Mouse (Mus musculus): ENCODE results near the gene Vnn1.

Gene Vnn1

GRCm38 (mm10) chr10:23895376-23895775, 888 bp downstream of the Vnn1 start:
- Histone ChIP-seq H3K36me3 (ENCODE audit: insufficient read depth, low read length) (no peaks in the 10 kb centered on the region), H3K27me3 (ENCODE audit: insufficient read depth, low read length) (no peaks in the 10 kb centered on the region), H3K4me1 (replicated peaks; ENCODE audit: low read depth, low read length) (peaks cover 4% of the 10 kb centered on the region; the same call in 1 of the 2 replicates), H3K4me3 (replicated peaks; ENCODE audit: low read length) (no peak overlapping the region), H3K9me3 (ENCODE audit: low read length) (no peaks in the 10 kb centered on the region)
- TF ChIP-seq CTCF (conservative IDR thresholded peaks at IDR 0.05; ENCODE audit: low read length) (no peak), POU5F1 (IDR thresholded peaks at IDR 0.05; ENCODE audit: borderline replicate concordance, low read length) (no peak), NANOG (IDR thresholded peaks at IDR 0.05; ENCODE audit: borderline replicate concordance, low read length) (no peak)

- peaks cover 5% of the 10 kb centered on the region; the same call in 1 of the 2 replicates for H3K9me3 ChIP-seq (ENCODE audit: low read length)
- no peak for TF ChIP-seq CTCF (conservative IDR thresholded peaks at IDR 0.05; ENCODE audit: low read length)
- no peak for TF ChIP-seq POU5F1 (IDR thresholded peaks at IDR 0.05; ENCODE audit: borderline replicate concordance, low read length)
- TF ChIP-seq NANOG (IDR thresholded peaks at IDR 0.05; ENCODE audit: borderline replicate concordance, low read length): no peak
- H3K36me3 ChIP-seq (ENCODE audit: insufficient read depth, low read length): no peaks in the 10 kb centered on the region
- no peaks in the 10 kb centered on the region for H3K27me3 ChIP-seq (ENCODE audit: insufficient read depth, low read length)
- H3K4me1 ChIP-seq (replicated peaks; ENCODE audit: low read depth, low read length): no peaks in the 10 kb centered on the region
- no peak overlapping the region for H3K4me3 ChIP-seq (replicated peaks; ENCODE audit: low read length)
Measured at GRCm38 (mm10) chr10:23901119-23901518, 6.6 kb downstream of the Vnn1 start.

GRCm38 (mm10) chr10:23905661-23906060, 11.2 kb downstream of the Vnn1 start:
- peaks cover 12% of the 10 kb centered on the region; the same call in 1 of the 2 replicates for H3K9me3 ChIP-seq (ENCODE audit: low read length)
- H3K4me1 ChIP-seq (replicated peaks; ENCODE audit: low read depth, low read length): no peaks in the 10 kb centered on the region
- H3K27me3 ChIP-seq (ENCODE audit: insufficient read depth, low read length): no peaks in the 10 kb centered on the region
- H3K4me3 ChIP-seq (replicated peaks; ENCODE audit: low read length): no peak overlapping the region
- H3K36me3 ChIP-seq (ENCODE audit: insufficient read depth, low read length): no peaks in the 10 kb centered on the region
- no peak for TF ChIP-seq NANOG (IDR thresholded peaks at IDR 0.05; ENCODE audit: borderline replicate concordance, low read length)
- TF ChIP-seq POU5F1 (IDR thresholded peaks at IDR 0.05; ENCODE audit: borderline replicate concordance, low read length): no peak
- TF ChIP-seq CTCF (conservative IDR thresholded peaks at IDR 0.05; ENCODE audit: low read length): no peak

GRCm38 (mm10) chr10:23920056-23920455, 25.6 kb downstream of the Vnn1 start, which contains the start of gene Taar1:
Taar1 (plus strand) TSS chr10:23920356.
- TF ChIP-seq CTCF (conservative IDR thresholded peaks at IDR 0.05; ENCODE audit: low read length): no peak
- no peak for TF ChIP-seq NANOG (IDR thresholded peaks at IDR 0.05; ENCODE audit: borderline replicate concordance, low read length)
- TF ChIP-seq POU5F1 (IDR thresholded peaks at IDR 0.05; ENCODE audit: borderline replicate concordance, low read length): no peak
- H3K4me1 ChIP-seq (replicated peaks; ENCODE audit: low read depth, low read length): no peaks in the 10 kb centered on the region
- no peaks in the 10 kb centered on the region for H3K27me3 ChIP-seq (ENCODE audit: insufficient read depth, low read length)
- H3K4me3 ChIP-seq (replicated peaks; ENCODE audit: low read length): no peak within 1 kb of the TSS
- peaks cover 26% of the 10 kb centered on the region for H3K9me3 ChIP-seq (ENCODE audit: low read length)
- H3K36me3 ChIP-seq (ENCODE audit: insufficient read depth, low read length): no peaks in the 10 kb centered on the region

GRCm38 (mm10) chr10:23922468-23922867, 28.0 kb downstream of the Vnn1 start:
- no peaks in the 10 kb centered on the region for H3K4me1 ChIP-seq (replicated peaks; ENCODE audit: low read depth, low read length)
- TF ChIP-seq CTCF (conservative IDR thresholded peaks at IDR 0.05; ENCODE audit: low read length): no peak

DNA sequence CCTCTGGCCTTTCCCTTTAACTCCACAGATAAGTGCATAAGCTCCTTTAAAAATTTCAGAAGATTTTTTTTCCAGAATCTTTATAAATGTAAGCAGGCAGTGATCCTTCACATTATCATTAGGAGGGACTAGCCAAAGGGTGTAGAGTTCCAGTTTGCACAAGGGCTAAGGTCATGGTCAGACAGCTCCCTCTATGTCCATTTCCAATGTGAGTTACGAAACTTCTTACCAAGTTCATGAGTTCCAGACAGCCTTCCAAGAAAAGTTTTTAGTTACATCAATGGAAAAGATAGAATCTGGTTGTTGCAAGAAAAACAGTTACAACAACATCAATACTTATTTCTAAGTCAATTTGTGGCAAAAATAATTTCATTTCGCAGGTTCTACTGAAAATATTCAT, 29.5 kb downstream of the Vnn1 start:
- Histone ChIP-seq H3K9me3 (ENCODE audit: low read length) (no peaks in the 10 kb centered on the region), H3K4me3 (replicated peaks; ENCODE audit: low read length) (no peak overlapping the region), H3K27me3 (ENCODE audit: insufficient read depth, low read length) (peaks cover 3% of the 10 kb centered on the region; the same call in 1 of the 2 replicates), H3K4me1 (replicated peaks; ENCODE audit: low read depth, low read length) (no peaks in the 10 kb centered on the region), H3K36me3 (ENCODE audit: insufficient read depth, low read length) (no peaks in the 10 kb centered on the region)
- TF ChIP-seq NANOG (IDR thresholded peaks at IDR 0.05; ENCODE audit: borderline replicate concordance, low read length) (no peak), CTCF (conservative IDR thresholded peaks at IDR 0.05; ENCODE audit: low read length) (no peak), POU5F1 (IDR thresholded peaks at IDR 0.05; ENCODE audit: borderline replicate concordance, low read length) (no peak)

More at GRCm38 (mm10) chr10:23922468-23922867, 28.0 kb downstream of the Vnn1 start:
- Histone ChIP-seq H3K27me3 (ENCODE audit: insufficient read depth, low read length) (peaks cover 3% of the 10 kb centered on the region; the same call in 1 of the 2 replicates), H3K9me3 (ENCODE audit: low read length) (peaks cover 4% of the 10 kb centered on the region), H3K36me3 (ENCODE audit: insufficient read depth, low read length) (no peaks in the 10 kb centered on the region), H3K4me3 (replicated peaks; ENCODE audit: low read length) (no peak overlapping the region)

DNA sequence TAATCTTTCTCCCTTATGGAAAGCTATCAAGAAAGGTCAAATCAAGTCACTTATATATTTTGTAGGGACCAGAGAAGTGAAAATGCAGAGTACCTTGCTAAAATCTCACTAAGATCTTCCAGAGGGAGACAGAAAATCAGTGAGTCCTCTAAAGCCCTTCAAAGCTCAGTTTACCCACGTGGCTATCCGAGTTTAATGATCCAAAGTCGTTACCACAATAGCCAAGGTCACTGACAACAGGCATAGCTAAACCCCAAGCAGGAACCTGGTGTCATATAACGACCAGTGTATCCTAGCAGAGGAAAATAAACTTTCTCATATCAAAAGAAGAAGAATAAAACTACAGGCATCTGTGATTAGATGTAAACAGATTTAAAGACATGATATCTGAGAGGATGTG, 43.1 kb downstream of the Vnn1 start:
- Histone ChIP-seq H3K4me1 (replicated peaks; ENCODE audit: low read depth, low read length) (peaks cover 6% of the 10 kb centered on the region; the same call in 1 of the 2 replicates), H3K27me3 (ENCODE audit: insufficient read depth, low read length) (no peaks in the 10 kb centered on the region), H3K36me3 (ENCODE audit: insufficient read depth, low read length) (no peaks in the 10 kb centered on the region), H3K9me3 (ENCODE audit: low read length) (no peaks in the 10 kb centered on the region), H3K4me3 (replicated peaks; ENCODE audit: low read length) (no peak overlapping the region)
- TF ChIP-seq NANOG (IDR thresholded peaks at IDR 0.05; ENCODE audit: borderline replicate concordance, low read length) (peak; percentile 31; the same call in 1 of the 2 replicates), POU5F1 (IDR thresholded peaks at IDR 0.05; ENCODE audit: borderline replicate concordance, low read length) (no peak)

GRCm38 (mm10) chr10:23938312-23938711, 43.8 kb downstream of the Vnn1 start, which contains the start of gene Taar2:
Taar2 (plus strand) TSS chr10:23938572.
- H3K36me3 ChIP-seq (ENCODE audit: insufficient read depth, low read length): no peaks in the 10 kb centered on the region
- TF ChIP-seq POU5F1 (IDR thresholded peaks at IDR 0.05; ENCODE audit: borderline replicate concordance, low read length): no peak
- TF ChIP-seq CTCF (conservative IDR thresholded peaks at IDR 0.05; ENCODE audit: low read length): no peak
- no peak; the same call in 1 of the 2 replicates for TF ChIP-seq NANOG (IDR thresholded peaks at IDR 0.05; ENCODE audit: borderline replicate concordance, low read length)
- no peaks in the 10 kb centered on the region for H3K27me3 ChIP-seq (ENCODE audit: insufficient read depth, low read length)
- peaks cover 6% of the 10 kb centered on the region; the same call in 1 of the 2 replicates for H3K4me1 ChIP-seq (replicated peaks; ENCODE audit: low read depth, low read length)
- no peak within 1 kb of the TSS for H3K4me3 ChIP-seq (replicated peaks; ENCODE audit: low read length)
- no peaks in the 10 kb centered on the region for H3K9me3 ChIP-seq (ENCODE audit: low read length)

DNA sequence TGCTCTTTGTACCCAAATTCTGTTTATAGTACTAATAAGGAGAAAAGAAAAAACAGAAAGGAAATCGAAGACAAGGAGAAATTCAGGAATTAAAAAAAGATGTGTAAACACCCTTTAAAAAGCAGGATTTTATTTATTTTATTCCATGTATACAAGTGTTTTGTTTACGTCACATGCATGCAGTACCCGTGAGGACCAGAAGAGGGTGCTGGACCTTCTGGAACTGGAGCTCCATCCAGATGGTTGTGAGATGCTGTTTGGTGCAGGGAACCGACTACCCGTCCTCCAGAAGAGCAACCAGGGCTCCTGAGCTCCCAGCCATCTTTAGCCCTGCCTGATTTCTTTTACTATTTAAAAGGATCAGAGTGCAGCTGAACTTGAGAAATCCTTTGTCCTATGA, 48.0 kb downstream of the Vnn1 start:
- H3K4me1 ChIP-seq (replicated peaks; ENCODE audit: low read depth, low read length): peaks cover 6% of the 10 kb centered on the region; the same call in 1 of the 2 replicates
- H3K27me3 ChIP-seq (ENCODE audit: insufficient read depth, low read length): no peaks in the 10 kb centered on the region
- H3K4me3 ChIP-seq (replicated peaks; ENCODE audit: low read length): no peak overlapping the region
- H3K9me3 ChIP-seq (ENCODE audit: low read length): no peaks in the 10 kb centered on the region
- H3K36me3 ChIP-seq (ENCODE audit: insufficient read depth, low read length): no peaks in the 10 kb centered on the region
- TF ChIP-seq POU5F1 (IDR thresholded peaks at IDR 0.05; ENCODE audit: borderline replicate concordance, low read length) (no peak), NANOG (IDR thresholded peaks at IDR 0.05; ENCODE audit: borderline replicate concordance, low read length) (no peak), CTCF (conservative IDR thresholded peaks at IDR 0.05; ENCODE audit: low read length) (peak; percentile 96)
